In the genomic region with DNA sequence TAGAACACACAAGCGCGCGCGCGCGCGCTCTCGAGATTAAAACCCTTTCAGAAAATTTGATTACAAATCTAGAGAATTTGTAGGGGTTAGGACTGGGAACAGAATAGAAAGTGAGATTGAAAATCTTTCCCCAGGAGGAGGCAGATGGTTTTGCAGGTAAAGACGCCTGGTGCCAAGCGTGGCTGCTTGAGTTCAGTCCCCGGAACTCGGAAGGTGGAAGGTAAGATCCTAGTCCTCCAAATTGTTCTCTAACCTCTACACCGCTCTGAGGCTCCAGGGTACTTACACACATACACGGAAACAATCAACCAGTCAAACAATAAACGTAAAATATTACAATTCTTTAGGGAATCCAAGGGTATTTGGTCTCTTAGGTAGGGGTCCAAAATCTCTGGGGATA, we compare ENCODE assay signal across 9 mouse cellular contexts. TPM values are rescaled to one million over a fixed set of nuclear protein-coding genes. Genes with fewer than 3 reads are reported as not detected.
DNase-seq lines count a peak whose midpoint lies in the region; ATAC-seq and TF ChIP-seq lines count a peak whose summit lies in the region.
"Had no signal": no experiment of that assay in that cellular context is flagged by ENCODE, and none has a peak within 500 bp of the region (broad histone marks: within the 10 kb centered on the region; RNA-seq: fewer than 3 reads in every experiment).

No protein-coding gene starts in this region.

- DNase-seq in kidney, postnatal 0 days (ENCODE audit: low spot score): no peak
- no peak for DNase-seq in kidney, postnatal 14 days
- DNase-seq in forebrain, embryonic 10.5 days (ENCODE audit: extremely low spot score, low spot score): no peak
- no peak for DNase-seq in midbrain, postnatal 0 days (ENCODE audit: low spot score)
- no peak for DNase-seq in urinary bladder, adult 18-20 months (ENCODE audit: low spot score in 2 of 2)
- DNase-seq in embryo, embryonic 10.5 days (ENCODE audit: low spot score): no peak

- WGBS in kidney, postnatal 0 days: 3% methylated on average over 15 of the region's 15 CpGs
- WGBS in forebrain, embryonic 10.5 days: 2% methylated on average over 15 of the region's 15 CpGs
- 2% methylated on average over 15 of the region's 15 CpGs for WGBS in intestine, embryonic 16.5 days
- WGBS in midbrain, postnatal 0 days: 3% methylated on average over 15 of the region's 15 CpGs

- H3K27ac ChIP-seq in kidney, postnatal 0 days: no peak overlapping the region
- no peak overlapping the region for H3K27ac ChIP-seq in forebrain, embryonic 10.5 days
- no peak overlapping the region for H3K27ac ChIP-seq in intestine, embryonic 16.5 days (ENCODE audit: low read length)
- no peak overlapping the region for H3K27ac ChIP-seq in midbrain, postnatal 0 days (ENCODE audit: low read depth, low read length)

- H3K4me2 ChIP-seq in kidney, postnatal 0 days (ENCODE audit: low read length): peak overlapping the region; percentile 88
- H3K4me2 ChIP-seq in intestine, embryonic 16.5 days (ENCODE audit: low read depth, low read length): peak overlapping the region; percentile 88
- peak overlapping the region; percentile 88 for H3K4me2 ChIP-seq in midbrain, postnatal 0 days (ENCODE audit: low read depth, low read length, poor library complexity, severe bottlenecking)

- H3K4me1 ChIP-seq in kidney, postnatal 0 days (replicated peaks; ENCODE audit: insufficient read depth, low read length): peaks cover 9% of the 10 kb centered on the region
- peaks cover 21% of the 10 kb centered on the region for H3K4me1 ChIP-seq in forebrain, embryonic 10.5 days
- peaks cover 3% of the 10 kb centered on the region; the same call in 1 of the 2 replicates for H3K4me1 ChIP-seq in intestine, embryonic 16.5 days (ENCODE audit: control insufficient read depth, insufficient read depth, low read length)
- H3K4me1 ChIP-seq in midbrain, postnatal 0 days (ENCODE audit: insufficient read depth, low read length): no peaks in the 10 kb centered on the region

- no peak for ATAC-seq in kidney, postnatal 0 days (replicated peaks; ENCODE audit: low FRiP score, low read depth)
- ATAC-seq in intestine, embryonic 16.5 days: no peak
- no peak for ATAC-seq in midbrain, postnatal 0 days (ENCODE audit: low FRiP score)
- no peak for ATAC-seq in frontal cortex, adult (ENCODE audit: low TSS enrichment)
- ATAC-seq: Patski had no signal

- no peaks in the 10 kb centered on the region for H3K9me3 ChIP-seq in kidney, postnatal 0 days (replicated peaks; ENCODE audit: low read length)
- H3K9me3 ChIP-seq in forebrain, embryonic 10.5 days: no peaks in the 10 kb centered on the region
- no peaks in the 10 kb centered on the region for H3K9me3 ChIP-seq in intestine, embryonic 16.5 days (ENCODE audit: control insufficient read depth, low read length)
- H3K9me3 ChIP-seq in midbrain, postnatal 0 days (ENCODE audit: low read length): no peaks in the 10 kb centered on the region

- H3K27me3 ChIP-seq in kidney, postnatal 0 days (ENCODE audit: insufficient read depth, low read length): no peaks in the 10 kb centered on the region
- H3K27me3 ChIP-seq in forebrain, embryonic 10.5 days (ENCODE audit: poor library complexity, severe bottlenecking): peaks cover 77% of the 10 kb centered on the region
- H3K27me3 ChIP-seq in intestine, embryonic 16.5 days (replicated peaks; ENCODE audit: control insufficient read depth, insufficient read depth, low read length): peaks cover 31% of the 10 kb centered on the region
- peaks cover 13% of the 10 kb centered on the region for H3K27me3 ChIP-seq in midbrain, postnatal 0 days (ENCODE audit: insufficient read depth, low read length)
- H3K27me3 ChIP-seq: Patski had no signal

- TF ChIP-seq CTCF in kidney, postnatal 0 days (IDR thresholded peaks at IDR 0.05; ENCODE audit: low read depth): no peak
- TF ChIP-seq CTCF in midbrain, postnatal 0 days (IDR thresholded peaks at IDR 0.05): no peak

- H3K9ac ChIP-seq in kidney, postnatal 0 days (ENCODE audit: low read depth, low read length): no peak overlapping the region
- 0 out of 2 replicates have a peak overlapping the region, but pooled peaks have one; percentile 5 for H3K9ac ChIP-seq in intestine, embryonic 16.5 days (ENCODE audit: low read depth, low read length)
- no peak overlapping the region for H3K9ac ChIP-seq in midbrain, postnatal 0 days (replicated peaks; ENCODE audit: low read length, poor library complexity, severe bottlenecking)

- H3K36me3 ChIP-seq in kidney, postnatal 0 days (ENCODE audit: insufficient read depth, low read length): no peaks in the 10 kb centered on the region
- no peaks in the 10 kb centered on the region for H3K36me3 ChIP-seq in forebrain, embryonic 10.5 days (replicated peaks)
- H3K36me3 ChIP-seq in intestine, embryonic 16.5 days (ENCODE audit: control insufficient read depth, insufficient read depth, low read length): no peaks in the 10 kb centered on the region
- no peaks in the 10 kb centered on the region for H3K36me3 ChIP-seq in midbrain, postnatal 0 days (ENCODE audit: insufficient read depth, low read length)

- H3K4me3 ChIP-seq in kidney, postnatal 0 days (replicated peaks; ENCODE audit: low read depth, low read length): peak overlapping the region; percentile 42
- H3K4me3 ChIP-seq in forebrain, embryonic 10.5 days: peak overlapping the region; percentile 57
- peak overlapping the region; percentile 52 for H3K4me3 ChIP-seq in intestine, embryonic 16.5 days (ENCODE audit: low read length)
- H3K4me3 ChIP-seq in midbrain, postnatal 0 days (ENCODE audit: low read depth, low read length): peak overlapping the region; percentile 52

RNA-seq across cellular contexts. Expression of a gene that starts 0.5 kb away (rescaled TPM):
- 3.6 and 4.3 TPM in 2 replicates for polyA plus RNA-seq in kidney, postnatal 0 days (2015; fragmentation: Nextera tagmentation; extraction: Ambion mirVana)
- polyA plus RNA-seq in forebrain, embryonic 10.5 days (2016; fragmentation: Nextera tagmentation; extraction: Ambion mirVana): 0.92 and 1.5 TPM in 2 replicates
- 5.4 and 6.2 TPM in 2 replicates for polyA plus RNA-seq in intestine, embryonic 16.5 days (2015; fragmentation: Nextera tagmentation; extraction: Ambion mirVana)
- 11.7 and 13.7 TPM in 2 replicates for total RNA-seq in midbrain, postnatal 0 days (2014; rRNA removed)
- 8.7 and 9.6 TPM in 2 replicates for polyA plus RNA-seq in midbrain, postnatal 0 days (2015; fragmentation: Nextera tagmentation; extraction: Ambion mirVana)

RNA-seq across cellular contexts. Expression of a gene that starts 42.0 kb away (rescaled TPM):
- 3.4 TPM in 2 replicates for polyA plus RNA-seq in kidney, postnatal 0 days (2015; fragmentation: Nextera tagmentation; extraction: Ambion mirVana)
- polyA plus RNA-seq in forebrain, embryonic 10.5 days (2016; fragmentation: Nextera tagmentation; extraction: Ambion mirVana): 0.83 and 0.84 TPM in 2 replicates
- polyA plus RNA-seq in intestine, embryonic 16.5 days (2015; fragmentation: Nextera tagmentation; extraction: Ambion mirVana): 0.59 and 0.92 TPM in 2 replicates
- 4.5 and 7.0 TPM in 2 replicates for total RNA-seq in midbrain, postnatal 0 days (2014; rRNA removed)
- 1.1 and 1.3 TPM in 2 replicates for polyA plus RNA-seq in midbrain, postnatal 0 days (2015; fragmentation: Nextera tagmentation; extraction: Ambion mirVana)
- polyA plus RNA-seq: Patski had no signal

RNA-seq across cellular contexts. Expression of a gene that starts 53.3 kb away (rescaled TPM):
- polyA plus RNA-seq in kidney, postnatal 0 days (2015; fragmentation: Nextera tagmentation; extraction: Ambion mirVana): 68.1 and 74.5 TPM in 2 replicates
- polyA plus RNA-seq in forebrain, embryonic 10.5 days (2016; fragmentation: Nextera tagmentation; extraction: Ambion mirVana): 65.3 and 66.0 TPM in 2 replicates
- polyA plus RNA-seq in intestine, embryonic 16.5 days (2015; fragmentation: Nextera tagmentation; extraction: Ambion mirVana): 95.8 and 101 TPM in 2 replicates
- total RNA-seq in midbrain, postnatal 0 days (2014; rRNA removed): 61.9 and 64.5 TPM in 2 replicates
- polyA plus RNA-seq in midbrain, postnatal 0 days (2015; fragmentation: Nextera tagmentation; extraction: Ambion mirVana): 72.2 and 84.2 TPM in 2 replicates
